Mouse (Mus musculus) small intestine, adult 2 months (tissue): ENCODE results near the gene Gm11037.

Source experiments
- CTCF ChIP-seq: fragments of 200-500 bp; IDR thresholded peaks from 2 replicates; pipeline ENCODE4 v1.5.1; 2012; ENCODE audit warnings: low read depth, mild to moderate bottlenecking, control low read depth, inconsistent platforms, low read length, moderate library complexity, mixed read lengths; ENCODE audit not compliant: insufficient replicate concordance, insufficient read length; ENCODE audit errors: extremely low read depth
- POLR2A ChIP-seq: fragments of 200-500 bp; IDR thresholded peaks from 2 replicates; pipeline ENCODE4 v1.6.1; 2012; ENCODE audit warnings: low read depth, mild to moderate bottlenecking, control low read depth, inconsistent platforms, low read length, moderate library complexity

- TF ChIP-seq CTCF, result no peak
- no peak for TF ChIP-seq POLR2A
Observed at GRCm38 (mm10) chr2:131167984-131168383, 34.7 kb downstream of the Gm11037 start.
